Mouse (Mus musculus): ENCODE measurements around the gene Dnajb4.
"Not testable (repeated sequence)": the region's sequence is repeated elsewhere in the genome, so short reads cannot be mapped to it uniquely, and the experiment has no call there.

GRCm38 (mm10) chr3:152197246-152197645 lies 12.9 kb downstream of the Dnajb4 start:
- not testable (repeated sequence) for TF ChIP-seq POLR2A (IDR thresholded peaks at IDR 0.05; ENCODE audit: borderline replicate concordance, extremely low read depth, insufficient read depth, insufficient read length, poor library complexity, severe bottlenecking); CTCF (IDR thresholded peaks at IDR 0.05; ENCODE audit: borderline replicate concordance, extremely low read depth, insufficient read depth, insufficient read length)
